Mouse (Mus musculus): Measurements from ENCODE around the gene Oxnad1. TPM values are rescaled to one million over a fixed set of nuclear protein-coding genes. Genes with fewer than 3 reads are reported as not detected.

The Oxnad1 gene
- polyA plus RNA-seq, 1 experiment from 2014 or later, result 17.2 TPM

DNA sequence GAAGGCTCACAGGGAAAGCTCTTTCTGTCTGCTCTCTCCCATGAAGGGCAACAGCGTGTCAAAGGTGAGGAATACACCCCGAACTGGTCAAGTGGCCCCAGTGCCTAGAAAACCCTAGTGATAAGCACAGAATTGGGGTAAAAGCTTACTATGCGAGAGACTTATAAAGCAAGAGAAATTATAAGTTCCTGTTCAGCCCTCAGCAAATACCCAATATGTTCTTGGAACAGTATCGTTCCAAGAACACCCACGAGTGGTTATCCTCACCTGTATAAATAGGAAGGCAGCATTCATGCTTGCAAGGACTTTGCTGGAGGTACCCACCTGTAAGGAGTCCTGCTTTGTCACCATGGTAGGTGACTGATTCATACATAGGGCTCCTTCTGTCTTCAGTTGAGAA, 56.5 kb downstream of the Oxnad1 start, which contains the start of gene Msmb:
Gene Msmb (plus strand): TSS at position 301 of the 400 bp plus-strand sequence.
- no peak for DNase-seq (ENCODE audit: low spot score)

DNA sequence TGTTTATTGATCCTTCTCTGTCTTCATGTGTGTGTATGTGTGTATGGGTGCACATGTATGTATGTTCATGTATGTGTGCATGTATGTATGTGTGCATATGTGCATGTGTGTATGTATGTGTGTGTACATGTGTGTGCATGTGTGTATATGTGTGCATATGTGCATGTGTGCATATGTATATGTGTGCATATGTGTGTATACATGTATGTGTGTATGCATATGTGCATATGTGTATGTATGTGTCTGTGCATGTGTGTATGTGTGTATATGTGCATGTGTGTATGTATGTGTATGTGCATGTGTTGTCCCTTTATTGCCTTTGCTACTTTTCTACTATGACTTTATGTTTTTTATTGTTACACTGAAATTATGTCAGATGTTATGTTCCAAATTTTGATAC, 59.6 kb downstream of the Oxnad1 start:
- DNase-seq (ENCODE audit: low spot score), result no peak

DNA sequence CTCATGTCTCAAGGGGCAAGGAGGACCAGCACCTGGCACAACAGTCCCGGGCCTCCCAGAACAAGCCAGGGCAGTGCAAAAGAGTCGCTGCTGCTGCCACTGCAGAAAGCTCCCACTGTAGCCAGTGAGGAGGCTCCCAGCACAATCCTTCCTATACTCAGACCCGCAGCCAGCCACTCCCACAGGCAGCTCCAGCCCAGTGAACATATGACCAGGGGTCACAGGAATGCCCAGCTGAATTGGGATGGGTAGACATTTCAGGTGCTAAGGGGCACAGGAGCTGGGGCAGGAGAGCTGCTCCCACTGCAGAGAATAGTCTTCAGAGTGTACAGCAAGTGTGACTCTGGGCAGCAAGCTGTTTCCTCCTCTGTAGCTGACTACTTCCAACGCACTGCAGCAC, 60.2 kb downstream of the Oxnad1 start:
- DNase-seq (ENCODE audit: low spot score), result no peak

DNA sequence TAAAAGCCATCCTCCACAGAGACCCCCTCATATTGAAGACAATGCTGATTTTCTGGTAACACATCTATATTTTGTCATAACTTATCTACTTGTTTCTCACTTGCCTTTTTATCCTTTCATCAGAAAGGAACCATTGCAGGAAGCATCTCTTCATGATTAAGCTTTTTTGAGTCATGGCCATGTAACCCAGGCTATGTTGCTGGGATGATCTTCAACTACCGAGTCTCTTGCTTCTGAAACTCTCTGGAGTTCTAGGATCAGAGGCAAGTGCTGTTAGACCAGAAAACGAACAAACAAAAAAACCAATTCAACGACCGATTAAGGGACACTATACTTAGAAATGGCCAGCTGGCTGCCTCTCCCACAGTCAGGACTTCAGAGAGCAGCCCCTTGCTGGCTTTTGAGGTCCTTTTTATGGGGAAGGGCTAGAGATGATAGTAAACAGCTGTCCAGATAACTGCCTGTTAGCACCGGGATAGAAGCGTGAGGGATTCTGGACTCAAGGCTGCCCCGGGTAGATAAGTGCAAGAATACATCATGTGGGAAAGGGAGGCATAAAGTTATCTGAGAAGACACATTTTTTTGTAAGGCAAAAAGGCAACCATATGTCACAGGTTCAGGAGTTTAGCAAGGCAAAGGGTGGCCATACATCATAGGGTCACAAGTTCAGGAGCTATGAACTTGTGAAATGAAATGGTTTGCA, 60.8 kb downstream of the Oxnad1 start:
- no peak for DNase-seq (ENCODE audit: low spot score)

DNA sequence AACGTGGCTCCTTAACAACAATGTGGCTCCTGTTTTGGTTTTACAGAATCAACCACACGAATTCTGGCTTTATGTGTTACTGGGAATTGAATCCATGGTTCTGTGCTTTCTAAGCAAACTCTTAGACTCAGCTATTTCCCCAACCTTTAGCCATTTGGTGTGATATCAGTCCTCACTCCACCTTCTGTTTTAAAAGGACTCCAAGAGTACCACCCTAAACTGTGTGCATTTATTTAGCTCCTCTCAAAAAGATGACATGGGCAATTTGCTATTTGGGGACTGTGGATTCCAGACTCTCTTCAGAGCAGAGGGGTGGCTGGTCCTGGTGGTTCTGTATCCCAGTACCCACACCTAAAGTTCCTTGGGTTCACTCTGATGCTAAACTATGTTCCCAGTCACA, 61.4 kb downstream of the Oxnad1 start:
- DNase-seq (ENCODE audit: low spot score), result no peak

DNA sequence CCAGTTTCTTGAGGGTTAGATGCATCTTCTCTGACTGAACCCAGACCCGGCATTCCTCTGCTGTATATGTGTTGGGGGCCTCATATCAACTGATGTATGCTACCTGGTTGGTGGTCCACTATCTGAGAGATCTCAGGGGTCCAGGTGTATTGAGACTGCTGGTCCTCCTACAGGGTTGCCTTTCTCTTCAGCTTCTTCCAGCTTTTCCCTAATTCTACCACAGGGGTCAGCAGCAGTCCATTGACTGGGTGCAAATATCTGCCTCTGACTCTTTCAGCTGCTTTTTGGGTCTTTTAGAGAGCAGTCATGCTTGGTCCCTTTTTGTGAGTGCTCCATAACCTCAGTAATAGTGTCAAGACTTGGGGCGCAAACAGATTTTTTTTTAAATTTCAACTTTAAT, 65.7 kb downstream of the Oxnad1 start:
- DNase-seq (ENCODE audit: low spot score), result no peak

DNA sequence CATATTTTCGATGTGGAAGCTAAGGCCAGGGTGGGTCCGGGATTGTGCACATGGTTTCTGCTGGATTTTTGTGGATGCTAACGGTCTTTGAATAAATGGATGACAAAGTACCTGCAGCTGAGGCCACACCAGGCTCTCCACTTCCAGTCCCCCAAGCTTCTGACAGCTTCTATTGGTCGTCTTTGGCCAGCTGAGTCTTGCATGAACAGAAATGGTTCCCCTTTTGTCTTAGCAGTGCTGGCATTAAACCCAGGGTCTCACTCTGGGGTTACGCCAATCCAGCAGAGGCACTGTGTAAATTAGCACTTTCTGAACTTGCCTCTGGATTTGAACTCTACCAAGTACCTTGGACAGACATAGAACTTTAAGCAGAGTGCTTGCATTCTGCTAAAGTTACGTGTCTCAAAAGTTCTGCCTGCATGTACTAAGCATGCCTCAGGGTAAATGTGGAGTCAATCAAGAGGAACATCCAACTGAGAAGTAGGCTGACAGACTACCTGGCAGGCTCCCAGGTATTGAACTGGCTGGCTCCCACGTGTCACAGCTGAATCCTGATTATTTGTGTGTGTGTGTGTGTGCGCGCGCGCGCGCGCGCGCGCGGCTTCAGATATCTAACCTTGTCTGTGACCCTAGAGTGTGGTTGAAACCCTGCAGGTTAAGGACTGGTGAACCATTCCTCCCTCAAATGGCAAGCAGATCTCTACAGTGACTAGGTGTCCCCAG, 67.2 kb downstream of the Oxnad1 start:
- no peak for DNase-seq (ENCODE audit: low spot score)

Other genes with a start within 250 kb of the Oxnad1 start
- 0.82 and 0.86 TPM in 2 replicates for gene Galnt15, start 56.4 kb upstream of the Oxnad1 start, polyA plus RNA-seq (2015; fragmentation: Nextera tagmentation; extraction: Ambion mirVana)
- gene Dph3, start 355 bp downstream of the Oxnad1 start, polyA plus RNA-seq (2015; fragmentation: Nextera tagmentation; extraction: Ambion mirVana), result 88.7 and 91.6 TPM in 2 replicates
- gene Msmb, start 56.6 kb downstream of the Oxnad1 start, polyA plus RNA-seq (2015; fragmentation: Nextera tagmentation; extraction: Ambion mirVana), result not detected in 2 replicates
- 103 and 109 TPM in 2 replicates for gene Ncoa4, start 74.5 kb downstream of the Oxnad1 start, polyA plus RNA-seq (2015; fragmentation: Nextera tagmentation; extraction: Ambion mirVana)
- gene Timm23, start 116.5 kb downstream of the Oxnad1 start, polyA plus RNA-seq (2015; fragmentation: Nextera tagmentation; extraction: Ambion mirVana), result 402 and 405 TPM in 2 replicates
- 41.3 and 41.4 TPM in 2 replicates for gene Parg, start 116.6 kb downstream of the Oxnad1 start, polyA plus RNA-seq (2015; fragmentation: Nextera tagmentation; extraction: Ambion mirVana)
- gene Ogdhl, start 236.6 kb downstream of the Oxnad1 start, polyA plus RNA-seq (2015; fragmentation: Nextera tagmentation; extraction: Ambion mirVana), result 2.3 and 2.4 TPM in 2 replicates

Measured in thymus, postnatal 0 days (tissue).